In the genomic region with DNA sequence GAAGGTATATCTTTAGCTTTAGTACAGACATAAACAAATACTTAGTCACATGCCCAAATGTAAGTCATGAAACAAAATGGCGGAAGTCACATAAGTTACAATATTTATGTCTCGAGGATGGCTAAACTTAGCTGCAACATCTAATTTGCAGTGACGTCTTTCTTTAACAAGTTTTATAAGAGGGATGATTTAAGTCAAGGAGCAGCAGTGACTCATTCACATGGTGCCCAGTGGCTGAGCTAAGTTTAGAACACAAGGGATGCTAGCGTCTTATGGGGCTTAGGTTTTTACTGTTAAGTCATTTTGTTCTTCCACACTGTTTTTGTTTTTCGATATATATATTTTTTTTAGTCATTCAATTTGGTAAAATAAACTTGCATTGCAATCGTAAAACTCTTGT, we compare ENCODE assay signal across 21 mouse cellular contexts. TPM values are rescaled to one million over a fixed set of nuclear protein-coding genes. Genes with fewer than 3 reads are reported as not detected.
"Had no signal": no experiment of that assay in that cellular context is flagged by ENCODE, and none has a peak within 500 bp of the region (broad histone marks: within the 10 kb centered on the region; RNA-seq: fewer than 3 reads in every experiment).

No protein-coding gene starts in this region.

- H3K9me3 ChIP-seq: megakaryocyte, embryonic 14.5 days; midbrain, embryonic 13.5 days; midbrain, embryonic 15.5 days; neural tube, embryonic 12.5 days had no signal

- H3K4me1 ChIP-seq: megakaryocyte, embryonic 14.5 days; midbrain, embryonic 13.5 days; midbrain, embryonic 15.5 days; neural tube, embryonic 12.5 days had no signal

- H3K4me3 ChIP-seq: megakaryocyte, embryonic 14.5 days; midbrain, embryonic 13.5 days; midbrain, embryonic 15.5 days; neural tube, embryonic 12.5 days had no signal

- DNase-seq: lung, adult 18-20 months; lung, embryonic 14.5 days; lung, postnatal 10 days; lung, postnatal 4 days; retina, postnatal 1 day; right cerebral cortex, postnatal 14 days; spleen, adult 18-20 months; thymus, adult 2 months; thymus, postnatal 25 days; thymus, postnatal 4 days had no signal

- H3K27me3 ChIP-seq: megakaryocyte, embryonic 14.5 days; midbrain, embryonic 13.5 days; midbrain, embryonic 15.5 days; neural tube, embryonic 12.5 days had no signal

- H3K27ac ChIP-seq: midbrain, embryonic 13.5 days; midbrain, embryonic 15.5 days; neural tube, embryonic 12.5 days had no signal

- ATAC-seq: midbrain, embryonic 13.5 days; midbrain, embryonic 15.5 days had no signal

- H3K4me2 ChIP-seq: lung, embryonic 14.5 days; midbrain, embryonic 11.5 days; midbrain, embryonic 13.5 days; midbrain, embryonic 15.5 days; neural tube, embryonic 12.5 days had no signal

- H3K36me3 ChIP-seq: midbrain, embryonic 13.5 days; midbrain, embryonic 15.5 days; neural tube, embryonic 12.5 days had no signal

- H3K9ac ChIP-seq: lung, embryonic 14.5 days; midbrain, embryonic 13.5 days; midbrain, embryonic 15.5 days; neural tube, embryonic 12.5 days had no signal

RNA-seq across cellular contexts. Expression of a gene that starts 19.0 kb away (rescaled TPM):
- total RNA-seq: monocyte, adult 5-6 weeks; neutrophil, adult 5-6 weeks had no signal
- polyA plus RNA-seq: liver, embryonic 16.5 days; lung, embryonic 14.5 days; small intestine, adult 2 months; testis, adult 2 months; urinary bladder, adult 2 months had no signal
